Mouse (Mus musculus) thymus, postnatal 25 days (tissue): ENCODE measurements around the gene Ear1.
"Not testable (repeated sequence)": the region's sequence is repeated elsewhere in the genome, so short reads cannot be mapped to it uniquely, and the experiment has no call there.

ENCODE experiments used
- DNase-seq: peaks from one replicate; pipeline ENCODE4 v3.0.0; 2022

Gene Ear1

DNA sequence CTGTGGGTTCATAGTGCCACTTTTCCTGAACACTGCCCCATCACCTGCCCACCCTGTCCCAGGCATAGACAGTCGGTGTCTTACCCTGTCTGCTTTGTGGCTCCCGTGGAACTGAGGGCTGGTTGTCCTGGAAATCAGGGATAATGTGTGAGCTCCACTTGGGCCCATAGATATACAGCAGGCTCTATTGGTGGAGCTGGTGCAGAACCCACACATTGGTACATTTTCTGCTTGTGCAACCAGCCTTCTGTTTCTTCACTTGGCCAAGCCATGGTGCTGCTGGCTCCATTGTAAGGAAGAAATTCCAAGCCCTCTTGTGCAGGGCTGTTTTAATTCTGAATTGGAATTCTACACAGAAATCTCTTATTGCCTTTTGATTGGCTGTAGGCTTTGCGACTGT lies at the start of gene Ear1:
Gene Ear1 (minus strand): TSS at position 101 of the 400 bp plus-strand sequence.
- DNase-seq, result not testable (repeated sequence)

DNA sequence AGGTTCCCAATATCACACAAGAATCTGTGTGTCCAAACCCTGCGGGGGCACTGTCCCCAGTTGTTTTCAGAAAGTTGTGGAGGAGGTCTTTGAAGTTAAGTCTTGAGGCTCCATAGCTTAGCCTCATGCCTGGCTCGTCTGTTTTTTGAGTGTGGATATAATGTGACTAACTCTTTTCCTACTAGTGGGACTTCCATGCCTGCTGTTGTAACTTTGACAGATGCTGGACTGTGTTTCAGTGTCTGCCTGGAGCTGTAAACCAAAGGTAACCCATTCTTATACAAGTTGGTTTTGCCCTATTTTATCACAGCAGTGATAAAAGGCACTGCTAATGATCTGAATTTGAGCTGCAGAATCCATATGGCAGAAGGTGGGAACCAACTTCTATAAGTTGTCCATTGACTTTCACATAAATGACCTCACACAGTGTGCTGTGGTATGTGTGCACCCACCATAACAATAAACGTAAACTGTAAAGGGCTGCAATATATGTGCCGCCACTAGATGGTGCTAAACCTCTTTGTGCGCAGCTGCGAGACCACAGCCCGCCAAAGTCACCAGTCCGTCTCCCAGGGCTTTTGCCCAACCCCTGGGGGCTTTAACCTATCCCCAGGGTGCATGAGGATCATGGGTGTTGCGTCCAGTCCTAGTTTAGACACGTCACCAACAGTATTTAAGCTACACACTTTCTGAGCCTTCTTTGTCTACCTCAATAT lies 49.5 kb upstream of the Ear1 start, which contains the start of gene Gm8113:
Gene Gm8113 (plus strand): TSS at position 703 of the 716 bp plus-strand sequence.
- peak; percentile 42 for DNase-seq

DNA sequence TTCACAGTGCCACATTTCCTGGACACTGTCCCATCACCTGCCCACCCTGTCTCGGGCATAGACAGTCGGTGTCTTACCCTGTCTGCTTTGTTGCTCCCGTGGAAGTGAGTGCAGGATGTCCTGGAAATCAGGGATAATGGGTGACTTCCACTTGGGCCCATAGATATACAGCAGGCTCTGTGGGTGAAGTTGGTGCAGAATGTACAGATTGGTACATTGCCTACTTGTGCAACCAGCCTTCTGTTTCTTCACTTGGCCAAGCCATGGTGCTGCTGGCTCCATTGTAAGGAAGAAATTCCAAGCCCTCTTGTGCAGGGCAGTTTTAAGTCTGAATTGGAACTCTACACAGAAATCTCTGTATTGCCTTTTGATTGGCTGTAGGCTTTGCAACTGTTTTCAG lies 48.1 kb upstream of the Ear1 start, which contains the start of gene Ear10:
Gene Ear10 (minus strand): TSS at position 101 of the 400 bp plus-strand sequence.
- not testable (repeated sequence) for DNase-seq

DNA sequence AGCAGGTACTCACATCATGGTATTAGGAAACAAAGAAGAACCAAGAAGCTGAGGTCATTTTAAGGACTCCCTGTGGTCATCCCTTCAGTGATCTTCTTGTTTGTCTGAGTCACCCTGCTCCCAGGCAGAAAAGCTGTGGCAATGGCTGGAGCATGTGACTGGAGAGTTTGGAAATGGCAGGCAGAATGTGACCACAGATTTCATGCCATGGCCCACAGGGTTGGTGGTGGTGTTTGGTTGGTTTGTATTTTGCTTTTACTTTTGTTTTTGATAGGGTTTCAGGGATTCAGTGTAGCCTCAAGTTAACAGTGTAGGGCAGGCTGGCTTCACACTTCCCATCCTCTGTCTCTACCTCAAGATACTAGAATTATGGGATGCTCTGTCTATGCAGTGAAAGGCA lies 42.9 kb upstream of the Ear1 start:
- not testable (repeated sequence) for DNase-seq

DNA sequence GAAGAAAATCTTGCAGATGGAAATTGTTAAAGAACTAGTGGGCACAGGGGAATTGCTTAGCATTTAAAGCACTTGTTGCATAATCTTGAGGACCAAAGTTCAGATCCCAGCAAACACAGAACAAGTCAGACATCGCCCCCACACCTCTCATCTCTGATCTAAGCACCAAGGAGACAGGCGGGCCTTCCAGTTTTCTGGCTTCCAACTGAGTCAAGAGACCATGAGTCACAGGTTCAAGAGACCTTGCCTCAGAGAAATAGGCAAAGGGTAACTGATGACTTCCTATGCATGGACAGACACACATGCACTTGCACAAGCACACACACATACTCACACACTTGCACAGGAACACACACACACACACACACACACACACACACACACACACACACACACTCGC lies 23.3 kb upstream of the Ear1 start:
- not testable (repeated sequence) for DNase-seq

DNA sequence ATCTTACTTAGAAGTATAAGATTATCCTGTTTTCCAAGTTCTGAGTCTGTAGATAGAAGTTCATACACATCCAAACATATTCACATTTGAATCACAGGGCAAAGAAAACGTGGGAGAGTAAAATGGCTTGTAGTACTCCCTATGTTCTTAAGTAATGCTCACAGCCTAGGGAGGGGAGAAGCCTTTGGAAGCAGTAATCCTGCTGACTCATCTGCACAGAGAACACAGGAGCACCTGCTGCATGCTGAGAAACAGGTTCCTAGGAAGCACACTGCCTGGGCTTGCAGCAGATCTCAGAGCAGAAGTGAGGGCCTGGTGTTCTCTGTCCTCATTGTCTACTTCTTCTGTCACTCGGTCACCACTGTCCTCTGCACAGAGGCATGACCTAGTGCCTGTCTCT lies 20.0 kb upstream of the Ear1 start:
- not testable (repeated sequence) for DNase-seq

DNA sequence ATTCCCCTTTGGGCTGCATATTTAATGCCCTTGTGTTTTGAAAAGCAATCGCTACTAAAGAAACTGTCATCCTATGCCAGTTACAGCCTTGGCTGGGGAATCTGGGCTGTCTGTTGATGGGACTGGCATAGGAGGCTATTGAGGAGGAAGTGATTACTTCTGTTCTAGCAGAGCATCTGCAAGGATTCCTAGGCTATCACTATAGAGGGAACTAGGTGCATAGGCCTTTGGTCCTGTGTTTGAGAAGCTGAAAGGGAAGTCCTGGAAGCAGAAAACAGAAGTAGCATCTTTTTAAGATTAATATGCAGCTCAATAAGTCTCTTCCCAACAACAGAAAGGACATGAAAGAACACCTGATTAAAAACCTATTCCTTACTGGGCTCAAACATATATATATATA lies 16.0 kb upstream of the Ear1 start:
- not testable (repeated sequence) for DNase-seq

DNA sequence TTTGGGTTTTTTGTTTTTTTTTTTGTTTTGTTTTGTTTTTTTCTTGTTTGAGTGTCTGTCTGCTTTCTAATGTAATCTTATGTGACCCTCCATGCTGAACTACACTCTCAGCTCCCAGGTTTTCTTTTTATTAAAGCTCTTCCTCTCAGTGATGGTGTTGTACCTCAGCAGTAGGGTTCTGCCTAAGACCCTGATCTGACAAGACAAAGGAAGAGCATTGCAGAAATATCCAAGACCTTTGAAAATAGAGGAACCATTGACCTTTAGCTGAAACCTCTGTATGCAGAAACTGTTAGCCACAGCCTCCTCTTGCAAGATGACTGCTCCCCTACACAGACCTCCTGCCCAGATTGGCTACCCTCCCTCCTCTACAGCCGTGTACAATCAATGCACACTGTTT lies 10.9 kb upstream of the Ear1 start:
- not testable (repeated sequence) for DNase-seq

DNA sequence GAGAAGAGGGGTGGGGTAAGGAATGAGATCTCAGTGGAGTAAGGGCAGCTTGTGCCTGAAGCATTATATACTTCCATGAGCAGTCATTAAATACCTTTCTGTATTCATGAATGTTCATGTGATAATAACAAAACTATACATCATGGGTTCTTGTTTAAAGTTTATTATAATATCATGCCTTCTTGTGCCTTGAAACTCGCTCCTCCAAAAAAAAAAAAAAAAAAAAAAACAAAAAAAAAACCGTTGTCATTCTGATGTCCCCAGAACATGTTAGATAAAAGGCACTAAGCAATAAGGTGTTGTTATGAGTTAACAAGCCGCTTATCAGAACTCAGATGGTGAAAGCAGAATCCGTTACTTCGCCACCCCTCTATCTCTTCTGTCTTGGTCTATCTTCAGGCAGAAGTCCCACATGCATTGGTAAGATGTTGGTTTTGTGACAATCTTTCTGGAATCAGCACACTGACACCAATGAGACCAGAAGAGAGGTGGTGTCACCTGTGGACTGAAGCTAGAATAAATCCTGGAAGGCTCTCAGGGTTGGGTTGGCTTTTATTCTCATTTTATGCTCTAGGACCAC lies 4.7 kb upstream of the Ear1 start:
- not testable (repeated sequence) for DNase-seq

DNA sequence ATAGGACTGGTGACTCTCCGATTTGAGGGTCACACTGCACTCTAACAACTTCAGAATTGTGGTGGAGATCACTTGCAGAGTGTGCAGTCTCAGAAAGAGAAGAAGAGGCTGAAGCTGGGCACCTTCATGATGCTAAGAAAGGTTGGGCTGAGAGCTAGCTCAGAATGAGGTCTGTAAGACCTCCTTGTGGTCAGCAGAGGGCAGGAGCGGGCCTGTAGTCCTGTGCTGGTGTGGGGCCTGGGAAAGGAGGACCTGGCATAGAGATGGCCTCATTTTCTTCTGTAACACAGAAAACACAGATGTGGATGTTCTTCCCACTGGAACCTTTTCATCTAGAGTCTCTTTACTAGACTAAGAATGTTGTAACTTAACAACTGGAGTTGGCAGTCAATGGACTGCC lies 2.5 kb upstream of the Ear1 start:
- not testable (repeated sequence) for DNase-seq

DNA sequence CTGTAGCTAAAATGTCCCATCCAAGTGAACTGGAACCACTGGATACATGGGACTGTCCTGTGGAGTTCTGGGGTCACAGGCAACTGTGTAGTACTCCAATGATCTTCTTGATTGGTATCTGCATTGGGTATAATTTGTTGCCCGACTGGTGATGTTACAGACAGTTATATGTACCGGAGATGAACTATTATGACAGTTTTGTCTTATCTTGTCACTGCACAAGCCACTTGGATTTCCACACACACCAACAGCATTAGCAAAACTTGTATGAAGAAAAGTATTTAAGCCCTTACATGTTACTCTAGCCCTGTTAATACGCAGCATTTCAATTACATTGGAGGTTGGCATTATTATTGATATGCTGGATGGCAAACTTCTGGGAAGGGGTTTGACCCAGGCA lies 455 bp downstream of the Ear1 start:
- not testable (repeated sequence) for DNase-seq

DNA sequence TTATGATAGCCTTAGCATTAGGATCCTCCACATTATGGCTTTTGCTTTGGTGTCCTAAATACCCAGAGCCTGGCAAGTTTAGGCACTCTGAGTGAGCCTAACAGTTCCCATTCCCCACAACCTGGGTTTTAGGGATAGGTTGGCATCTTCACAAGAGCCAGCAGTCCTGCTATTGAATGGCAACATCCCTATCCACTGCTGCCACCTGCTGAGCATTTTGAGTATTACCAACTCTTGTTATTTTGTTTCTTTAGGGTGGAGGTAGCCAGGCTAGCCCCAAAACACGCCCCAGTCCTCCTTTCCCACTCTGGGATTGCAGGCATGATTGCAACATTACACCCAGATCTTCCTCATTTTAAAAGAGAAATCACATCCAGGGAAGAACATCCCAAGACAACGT lies 14.8 kb downstream of the Ear1 start:
- DNase-seq, result not testable (repeated sequence)

DNA sequence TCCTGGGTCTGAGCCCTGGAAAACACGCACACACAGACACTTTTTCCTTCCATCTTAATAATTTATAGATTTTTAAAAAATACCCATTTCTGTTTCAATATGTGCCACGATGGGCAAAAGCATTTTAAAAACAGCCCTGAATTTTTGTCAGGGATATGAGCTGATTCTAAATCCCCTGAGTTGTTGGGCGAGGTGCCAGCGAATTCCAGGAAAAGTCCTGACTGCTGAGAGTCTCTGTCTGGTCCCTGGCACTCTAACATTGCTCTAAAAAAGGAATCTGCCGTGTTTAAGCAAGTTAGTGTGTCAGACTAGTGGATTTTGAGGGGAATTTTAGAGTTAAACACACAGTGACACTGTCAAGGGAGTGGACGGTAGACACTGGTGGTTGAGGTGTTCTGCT lies 15.9 kb downstream of the Ear1 start:
- not testable (repeated sequence) for DNase-seq

DNA sequence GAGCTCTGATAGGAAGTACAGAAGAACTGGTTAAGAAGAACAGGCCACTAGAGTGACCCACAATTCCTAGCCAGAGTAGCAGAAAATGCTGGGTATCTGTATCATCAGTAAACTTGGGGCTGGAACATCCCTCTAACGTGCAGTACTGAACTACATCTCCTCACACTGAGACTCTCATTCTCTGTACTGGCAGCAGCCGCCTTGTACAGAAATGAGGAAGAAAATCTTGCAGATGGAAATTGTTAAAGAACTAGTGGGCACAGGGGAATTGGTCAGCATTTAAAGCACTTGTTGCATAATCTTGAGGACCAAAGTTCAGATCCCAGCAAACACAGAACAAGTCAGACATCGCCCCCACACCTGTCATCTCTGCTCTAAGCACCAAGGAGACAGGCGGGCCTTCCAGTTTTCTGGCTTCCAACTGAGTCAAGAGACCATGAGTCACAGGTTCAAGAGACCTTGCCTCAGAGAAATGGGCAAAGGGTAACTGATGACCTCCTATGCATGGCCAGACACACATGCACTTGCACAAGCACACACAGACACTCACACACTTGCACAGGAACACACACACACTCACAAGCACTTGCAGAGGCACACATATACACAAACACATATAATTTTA lies 31.3 kb downstream of the Ear1 start:
- DNase-seq, result not testable (repeated sequence)

DNA sequence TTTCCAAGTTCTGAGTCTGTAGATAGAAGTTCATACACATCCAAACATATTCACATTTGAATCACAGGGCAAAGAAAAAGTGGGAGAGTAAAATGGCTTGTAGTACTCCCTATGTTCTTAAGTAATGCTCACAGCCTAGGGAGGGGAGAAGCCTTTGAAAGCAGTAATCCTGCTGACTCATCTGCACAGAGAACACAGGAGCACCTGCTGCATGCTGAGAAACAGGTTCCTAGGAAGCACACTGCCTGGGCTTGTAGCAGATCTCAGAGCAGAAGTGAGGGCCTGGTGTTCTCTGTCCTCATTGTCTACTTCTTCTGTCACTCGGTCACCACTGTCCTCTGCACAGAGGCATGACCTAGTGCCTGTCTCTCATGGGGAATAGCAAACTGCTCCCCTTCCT lies 34.3 kb downstream of the Ear1 start:
- DNase-seq, result not testable (repeated sequence)

DNA sequence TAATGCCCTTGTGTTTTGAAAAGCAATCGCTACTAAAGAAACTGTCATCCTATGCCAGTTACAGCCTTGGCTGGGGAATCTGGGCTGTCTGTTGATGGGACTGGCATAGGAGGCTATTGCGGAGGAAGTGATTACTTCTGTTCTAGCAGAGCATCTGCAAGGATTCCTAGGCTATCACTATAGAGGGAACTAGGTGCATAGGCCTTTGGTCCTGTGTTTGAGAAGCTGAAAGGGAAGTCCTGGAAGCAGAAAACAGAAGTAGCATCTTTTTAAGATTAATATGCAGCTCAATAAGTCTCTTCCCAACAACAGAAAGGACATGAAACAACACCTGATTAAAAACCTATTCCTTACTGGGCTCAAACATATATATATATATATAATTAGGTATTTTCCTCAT lies 40.0 kb downstream of the Ear1 start:
- not testable (repeated sequence) for DNase-seq

DNA sequence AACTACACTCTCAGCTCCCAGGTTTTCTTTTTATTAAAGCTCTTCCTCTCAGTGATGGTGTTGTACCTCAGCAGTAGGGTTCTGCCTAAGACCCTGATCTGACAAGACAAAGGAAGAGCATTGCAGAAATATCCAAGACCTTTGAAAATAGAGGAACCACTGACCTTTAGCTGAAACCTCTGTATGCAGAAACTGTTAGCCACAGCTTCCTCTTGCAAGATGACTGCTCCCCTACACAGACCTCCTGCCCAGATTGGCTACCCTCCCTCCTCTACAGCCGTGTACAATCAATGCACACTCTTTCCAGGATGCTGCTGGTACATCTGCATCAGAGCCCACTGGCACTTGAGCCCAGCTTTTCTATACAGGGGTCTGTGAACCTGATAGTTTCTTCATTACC lies 44.9 kb downstream of the Ear1 start:
- DNase-seq, result not testable (repeated sequence)

DNA sequence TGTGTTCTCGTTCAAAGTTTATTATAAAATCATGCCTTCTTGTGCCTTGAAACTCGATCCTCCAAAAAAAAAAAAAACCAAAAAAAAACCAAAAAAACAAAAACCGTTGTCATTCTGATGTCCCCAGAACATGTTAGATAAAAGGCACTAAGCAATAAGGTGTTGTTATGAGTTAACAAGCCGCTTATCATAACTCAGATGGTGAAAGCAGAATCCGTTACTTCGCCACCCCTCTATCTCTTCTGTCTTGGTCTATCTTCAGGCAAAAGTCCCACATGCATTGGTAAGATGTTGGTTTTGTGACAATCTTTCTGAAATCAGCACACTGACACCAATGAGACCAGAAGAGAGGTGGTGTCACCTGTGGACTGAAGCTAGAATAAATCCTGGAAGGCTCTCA lies 51.1 kb downstream of the Ear1 start:
- DNase-seq, result not testable (repeated sequence)

DNA sequence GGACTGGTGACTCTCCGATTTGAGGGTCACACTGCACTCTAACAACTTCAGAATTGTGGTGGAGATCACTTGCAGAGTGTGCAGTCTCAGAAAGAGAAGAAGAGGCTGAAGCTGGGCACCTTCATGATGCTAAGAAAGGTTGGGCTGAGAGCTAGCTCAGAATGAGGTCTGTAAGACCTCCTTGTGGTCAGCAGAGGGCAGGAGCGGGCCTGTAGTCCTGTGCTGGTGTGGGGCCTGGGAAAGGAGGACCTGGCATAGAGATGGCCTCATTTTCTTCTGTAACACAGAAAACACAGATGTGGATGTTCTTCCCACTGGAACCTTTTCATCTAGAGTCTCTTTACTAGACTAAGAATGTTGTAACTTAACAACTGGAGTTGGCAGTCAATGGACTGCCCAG lies 53.4 kb downstream of the Ear1 start:
- not testable (repeated sequence) for DNase-seq

DNA sequence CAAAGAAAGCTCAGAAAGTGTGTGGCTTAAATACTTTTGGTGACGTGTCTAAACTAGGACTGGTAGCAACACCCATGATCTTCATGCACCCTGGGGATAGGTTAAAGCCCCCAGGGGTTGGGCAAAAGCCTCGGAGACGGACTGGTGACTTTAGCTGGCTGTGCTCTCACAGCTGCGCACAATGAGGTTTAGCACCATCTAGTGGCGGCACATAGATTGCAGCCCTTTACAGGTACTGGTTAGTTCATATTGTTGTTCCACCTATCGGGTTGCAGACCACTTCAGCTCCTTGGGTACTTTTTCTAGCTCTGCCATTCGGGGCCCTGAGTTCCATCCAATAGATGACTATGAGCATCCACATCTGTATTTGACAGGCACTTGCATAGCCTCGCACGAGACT lies 62.9 kb downstream of the Ear1 start:
- DNase-seq, result peak; percentile 22

DNA sequence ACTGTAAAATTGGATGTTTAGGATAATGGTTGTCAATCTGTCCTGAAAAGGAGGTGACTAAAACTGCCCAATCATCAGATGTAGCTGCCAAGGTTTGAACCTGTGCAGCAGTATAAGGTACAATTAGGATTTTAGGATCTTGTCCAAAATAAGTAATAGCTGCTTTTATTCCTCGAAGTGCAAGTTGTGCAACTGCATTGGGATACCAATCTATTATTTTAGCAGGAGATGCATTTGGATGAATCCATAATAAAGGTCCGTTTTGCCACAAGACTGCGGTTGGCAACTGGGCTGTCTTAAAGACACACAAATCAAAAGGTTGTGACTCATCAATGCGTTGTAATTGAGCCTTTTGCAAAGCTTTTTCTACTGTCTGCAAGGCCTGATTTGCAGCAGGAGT lies 67.2 kb downstream of the Ear1 start:
- DNase-seq, result not testable (repeated sequence)

DNA sequence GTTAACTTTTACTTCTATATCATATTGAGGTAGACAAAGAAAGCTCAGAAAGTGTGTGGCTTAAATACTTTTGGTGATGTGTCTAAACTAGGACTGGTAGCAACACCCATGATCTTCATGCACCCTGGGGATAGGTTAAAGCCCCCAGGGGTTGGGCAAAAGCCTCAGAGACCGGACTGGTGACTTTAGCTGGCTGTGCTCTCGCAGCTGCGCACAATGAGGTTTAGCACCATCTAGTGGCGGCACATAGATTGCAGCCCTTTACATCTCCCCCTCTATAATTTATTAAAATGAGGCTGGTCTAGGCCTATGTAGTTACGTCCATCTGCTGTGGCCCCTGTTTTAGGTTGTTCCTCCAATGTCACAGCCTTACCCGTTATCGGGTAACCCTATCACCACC lies 70.9 kb downstream of the Ear1 start:
- not testable (repeated sequence) for DNase-seq

DNA sequence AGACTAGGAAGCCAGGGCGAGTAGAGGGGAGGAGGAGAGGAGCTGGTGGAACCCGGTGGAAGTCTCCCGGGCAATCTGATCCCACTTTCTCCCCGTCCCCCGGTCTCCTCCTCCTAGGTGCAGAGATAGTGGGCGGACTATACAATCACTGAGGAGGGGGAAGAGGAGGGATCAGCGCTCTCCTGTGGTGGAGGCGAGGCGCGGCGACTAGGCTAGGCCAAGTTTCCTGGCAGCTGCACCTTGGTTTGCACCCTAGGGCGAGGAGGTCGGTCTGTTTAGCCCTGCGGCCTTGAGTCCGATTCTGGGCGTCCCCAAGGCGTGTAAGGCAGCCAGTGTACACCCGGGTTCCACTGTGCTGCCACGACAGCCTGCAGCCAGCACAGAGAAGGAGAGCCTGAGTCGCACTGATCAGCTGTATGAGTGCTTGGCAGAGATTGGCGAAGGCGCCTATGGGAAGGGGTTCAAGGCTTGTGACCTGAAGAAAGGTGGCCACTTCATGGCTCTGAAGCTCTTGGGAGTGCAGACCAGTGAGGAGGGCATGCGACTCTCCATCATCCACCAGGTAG lies 78.3 kb downstream of the Ear1 start:
- not testable (repeated sequence) for DNase-seq
